Mouse (Mus musculus) liver, embryonic 12.5 days (tissue): Measurements from ENCODE around the gene Cyp2d40. TPM values are rescaled to one million over a fixed set of nuclear protein-coding genes. Genes with fewer than 3 reads are reported as not detected.

Experiments
- ATAC-seq: fragments of 200-750 bp; cut with Nextera tagmentation; 2 replicates; pipeline ENCODE4 v1.8.0; 2017; ENCODE audit warnings: moderate number of reproducible peaks, mild to moderate bottlenecking, moderate library complexity
- H3K27ac ChIP-seq: fragments of 300-500 bp; sonication (generic); 2 replicates; pipeline ENCODE4 v1.5.1; 2016; ENCODE audit warnings: mild to moderate bottlenecking
- H3K27me3 ChIP-seq: fragments of 300-500 bp; sonication (generic); replicated peaks from 2 replicates; pipeline ENCODE4 v1.6.1; 2016; ENCODE audit warnings: mild to moderate bottlenecking, moderate library complexity
- H3K36me3 ChIP-seq: fragments of 300-500 bp; sonication (generic); 2 replicates; pipeline ENCODE4 v1.6.1; 2016; ENCODE audit warnings: mild to moderate bottlenecking, moderate library complexity
- H3K4me1 ChIP-seq: fragments of 300-500 bp; sonication (generic); 2 replicates; pipeline ENCODE4 v1.6.1; 2016
- H3K4me2 ChIP-seq: fragments of 300-500 bp; sonication (generic); 2 replicates; pipeline ENCODE4 v1.6.1; 2016; ENCODE audit warnings: mild to moderate bottlenecking, moderate library complexity
- H3K4me3 ChIP-seq: fragments of 300-500 bp; sonication (generic); 2 replicates; pipeline ENCODE4 v1.5.1; 2016; ENCODE audit warnings: mild to moderate bottlenecking, moderate library complexity
- H3K9ac ChIP-seq: fragments of 300-500 bp; sonication (generic); 2 replicates; pipeline ENCODE4 v1.6.1; 2016; ENCODE audit warnings: mild to moderate bottlenecking, moderate library complexity
- H3K9me3 ChIP-seq: fragments of 300-500 bp; sonication (generic); replicated peaks from 2 replicates; pipeline ENCODE4 v1.6.1; 2016; ENCODE audit warnings: mild to moderate bottlenecking, moderate library complexity
- WGBS: fragments of 180-500 bp; shearing (Covaris S2); methylation state at CpG from one replicate; pipeline ENCODE4 v1.1.7; 2016; ENCODE audit not compliant: insufficient replicate concordance; 5-methylcytosine and 5-hydroxymethylcytosine counted together
- polyA plus RNA-seq: library from polyadenylated mRNA; unstranded; fragments of >200 nt; fragmentation: Nextera tagmentation; extraction: Ambion mirVana; gene quantifications from 2 replicates; pipeline ENCODE4 v1.2.1, GENCODE M21; 2016

Gene Cyp2d40
- not detected in 2 replicates for polyA plus RNA-seq

- ATAC-seq: no peak
- 71% methylated on average over 9 of the region's 9 CpGs for WGBS
These were observed at the start of gene Cyp2d40 for GRCm38 (mm10) chr15:82763631-82764420. Cyp2d40 (minus strand) TSS chr15:82764183.

GRCm38 (mm10) chr15:82810556-82810955 is 46.6 kb upstream of the Cyp2d40 start:
- Histone ChIP-seq H3K9me3 (no peaks in the 10 kb centered on the region), H3K27ac (peak overlapping the region; percentile 59), H3K36me3 (peaks cover 45% of the 10 kb centered on the region), H3K9ac (no peak overlapping the region), H3K27me3 (no peaks in the 10 kb centered on the region), H3K4me1 (peaks cover 27% of the 10 kb centered on the region), H3K4me3 (no peak overlapping the region), H3K4me2 (no peak overlapping the region; the same call in 1 of the 2 replicates)
- 19% methylated on average over 1 of the region's 1 CpGs for WGBS
- ATAC-seq: peak; percentile 83

More at GRCm38 (mm10) chr15:82763631-82764420, at the start of gene Cyp2d40:
- H3K4me2 ChIP-seq: no peak within 1 kb of the TSS
- no peak within 1 kb of the TSS for H3K27ac ChIP-seq
- H3K9ac ChIP-seq: no peak within 1 kb of the TSS
- H3K27me3 ChIP-seq: no peaks in the 10 kb centered on the region
- H3K36me3 ChIP-seq: no peaks in the 10 kb centered on the region
- H3K4me3 ChIP-seq: no peak within 1 kb of the TSS
- no peaks in the 10 kb centered on the region for H3K4me1 ChIP-seq
- H3K9me3 ChIP-seq: no peaks in the 10 kb centered on the region

GRCm38 (mm10) chr15:82809511-82809910 is 45.5 kb upstream of the Cyp2d40 start:
- WGBS: 60% methylated on average over 6 of the region's 6 CpGs
- Histone ChIP-seq H3K36me3 (peaks cover 38% of the 10 kb centered on the region), H3K9me3 (no peaks in the 10 kb centered on the region), H3K4me3 (no peak overlapping the region), H3K27ac (peak overlapping the region; percentile 59; the same call in 1 of the 2 replicates), H3K4me2 (no peak overlapping the region), H3K4me1 (peaks cover 27% of the 10 kb centered on the region), H3K27me3 (no peaks in the 10 kb centered on the region), H3K9ac (no peak overlapping the region)
- ATAC-seq: 0 out of 2 replicates have a peak, but pooled peaks have one; percentile 46

- no peak overlapping the region for H3K9ac ChIP-seq
- H3K27me3 ChIP-seq: no peaks in the 10 kb centered on the region
- H3K4me1 ChIP-seq: peaks cover 27% of the 10 kb centered on the region
- ATAC-seq: no peak
- H3K9me3 ChIP-seq: no peaks in the 10 kb centered on the region
- H3K36me3 ChIP-seq: peaks cover 22% of the 10 kb centered on the region
- WGBS: 81% methylated on average over 5 of the region's 5 CpGs
- no peak overlapping the region for H3K4me2 ChIP-seq
- no peak overlapping the region for H3K4me3 ChIP-seq
- no peak overlapping the region for H3K27ac ChIP-seq
These were observed 43.2 kb upstream of the Cyp2d40 start for GRCm38 (mm10) chr15:82806969-82807763.

GRCm38 (mm10) chr15:82804708-82805639 is 41.0 kb upstream of the Cyp2d40 start:
- ATAC-seq: no peak
- Histone ChIP-seq H3K27me3 (no peaks in the 10 kb centered on the region), H3K27ac (no peak overlapping the region), H3K9me3 (no peaks in the 10 kb centered on the region), H3K4me1 (peaks cover 7% of the 10 kb centered on the region), H3K36me3 (peaks cover 5% of the 10 kb centered on the region), H3K9ac (no peak overlapping the region), H3K4me3 (no peak overlapping the region), H3K4me2 (no peak overlapping the region)
- 64% methylated on average over 5 of the region's 5 CpGs for WGBS

GRCm38 (mm10) chr15:82795936-82796440 is 32.0 kb upstream of the Cyp2d40 start:
- Histone ChIP-seq H3K9ac (no peak overlapping the region), H3K4me3 (no peak overlapping the region), H3K27ac (no peak overlapping the region), H3K4me2 (no peak overlapping the region), H3K27me3 (no peaks in the 10 kb centered on the region), H3K9me3 (no peaks in the 10 kb centered on the region), H3K4me1 (no peaks in the 10 kb centered on the region; the same call in 1 of the 2 replicates), H3K36me3 (no peaks in the 10 kb centered on the region)
- WGBS: 58% methylated on average over 3 of the region's 3 CpGs
- no peak for ATAC-seq

GRCm38 (mm10) chr15:82794277-82794676 is 30.3 kb upstream of the Cyp2d40 start, which contains the start of gene Cyp2d26:
Cyp2d26 (minus strand) TSS chr15:82794294.
- no peaks in the 10 kb centered on the region for H3K36me3 ChIP-seq
- H3K9me3 ChIP-seq: no peaks in the 10 kb centered on the region
- H3K4me3 ChIP-seq: no peak within 1 kb of the TSS
- 70% methylated on average over 5 of the region's 5 CpGs for WGBS
- H3K4me2 ChIP-seq: no peak within 1 kb of the TSS
- no peak within 1 kb of the TSS for H3K9ac ChIP-seq
- H3K4me1 ChIP-seq: no peaks in the 10 kb centered on the region; the same call in 1 of the 2 replicates
- H3K27me3 ChIP-seq: no peaks in the 10 kb centered on the region
- no peak within 1 kb of the TSS for H3K27ac ChIP-seq
- peak; percentile 49; the same call in 1 of the 2 replicates for ATAC-seq

- H3K9me3 ChIP-seq: no peaks in the 10 kb centered on the region
- H3K4me2 ChIP-seq: no peak overlapping the region
- H3K27ac ChIP-seq: no peak overlapping the region
- no peak overlapping the region for H3K9ac ChIP-seq
- no peaks in the 10 kb centered on the region for H3K27me3 ChIP-seq
- no peak overlapping the region for H3K4me3 ChIP-seq
- ATAC-seq: no peak
- no peaks in the 10 kb centered on the region; the same call in 1 of the 2 replicates for H3K4me1 ChIP-seq
- H3K36me3 ChIP-seq: no peaks in the 10 kb centered on the region
- WGBS: 59% methylated on average over 6 of the region's 6 CpGs
These were observed 29.9 kb upstream of the Cyp2d40 start for GRCm38 (mm10) chr15:82793868-82794267.

GRCm38 (mm10) chr15:82793454-82793853 is 29.5 kb upstream of the Cyp2d40 start:
- no peak overlapping the region for H3K27ac ChIP-seq

GRCm38 (mm10) chr15:82792566-82792965 is 28.6 kb upstream of the Cyp2d40 start:
- ATAC-seq: no peak
- Histone ChIP-seq H3K9me3 (no peaks in the 10 kb centered on the region), H3K4me2 (no peak overlapping the region), H3K9ac (no peak overlapping the region), H3K4me3 (no peak overlapping the region), H3K36me3 (no peaks in the 10 kb centered on the region), H3K27ac (no peak overlapping the region), H3K27me3 (no peaks in the 10 kb centered on the region), H3K4me1 (no peaks in the 10 kb centered on the region; the same call in 1 of the 2 replicates)
- 84% methylated on average over 11 of the region's 11 CpGs for WGBS

More at GRCm38 (mm10) chr15:82793454-82793853, 29.5 kb upstream of the Cyp2d40 start:
- Histone ChIP-seq H3K36me3 (no peaks in the 10 kb centered on the region), H3K9me3 (no peaks in the 10 kb centered on the region), H3K4me1 (no peaks in the 10 kb centered on the region; the same call in 1 of the 2 replicates), H3K27me3 (no peaks in the 10 kb centered on the region), H3K9ac (no peak overlapping the region), H3K4me2 (no peak overlapping the region), H3K4me3 (no peak overlapping the region)
- WGBS: 38% methylated on average over 1 of the region's 1 CpGs
- no peak for ATAC-seq

- Histone ChIP-seq H3K4me2 (no peak overlapping the region), H3K27me3 (no peaks in the 10 kb centered on the region), H3K4me1 (no peaks in the 10 kb centered on the region), H3K9ac (no peak overlapping the region), H3K27ac (no peak overlapping the region), H3K36me3 (no peaks in the 10 kb centered on the region), H3K4me3 (no peak overlapping the region), H3K9me3 (no peaks in the 10 kb centered on the region)
- 41% methylated on average over 1 of the region's 1 CpGs for WGBS
- no peak for ATAC-seq
These were observed 20.6 kb upstream of the Cyp2d40 start for GRCm38 (mm10) chr15:82784581-82784980.
